ENCODE assay signal across 12 mouse cellular contexts in the genomic region with DNA sequence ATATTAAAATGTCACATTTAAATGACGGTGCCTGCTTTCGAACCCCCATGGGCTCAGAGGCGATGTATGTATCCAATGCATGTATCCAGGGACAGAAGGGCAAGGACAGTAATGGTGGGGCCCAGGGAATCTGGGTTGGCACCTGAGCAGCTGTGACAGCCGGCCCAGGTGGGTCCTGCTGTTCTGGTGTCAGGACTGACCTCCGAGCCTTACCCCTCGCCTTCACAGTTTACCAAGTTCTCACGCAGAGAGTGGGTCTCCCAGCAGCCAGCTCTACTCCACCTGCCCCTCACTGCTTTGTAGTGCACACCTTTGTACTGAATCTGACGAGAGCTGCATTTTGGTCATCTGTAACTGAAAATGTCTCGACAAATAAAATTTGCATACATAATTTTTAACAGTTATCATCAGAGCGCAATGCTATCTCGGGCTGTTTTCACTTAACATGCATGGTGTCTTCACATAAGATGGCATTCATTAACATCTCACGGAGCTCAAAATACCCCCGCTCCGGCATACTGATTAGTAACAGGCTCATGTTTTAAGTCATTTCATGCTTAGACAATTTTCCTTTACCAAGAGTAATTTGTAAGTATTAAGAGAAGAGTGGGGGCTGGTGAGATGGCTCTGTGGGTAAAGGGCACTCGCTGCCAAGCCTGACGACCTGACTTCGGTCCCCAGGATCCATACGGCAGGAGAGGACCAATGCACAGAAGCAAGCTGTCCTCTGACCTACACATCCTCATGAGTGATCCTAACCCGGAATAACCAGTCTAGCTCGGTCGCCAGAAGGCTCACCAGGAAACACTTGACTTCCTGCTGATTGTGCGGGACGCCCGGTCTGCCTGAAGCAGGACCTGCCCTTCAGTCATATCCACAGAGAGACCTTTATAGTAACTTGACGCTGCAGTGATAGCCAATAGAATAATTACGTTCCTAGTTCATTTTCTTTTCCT.
DNase-seq lines count a peak whose midpoint lies in the region; ATAC-seq and TF ChIP-seq lines count a peak whose summit lies in the region.
"Had no signal": no experiment of that assay in that cellular context is flagged by ENCODE, and none has a peak within 500 bp of the region (broad histone marks: within the 10 kb centered on the region; RNA-seq: fewer than 3 reads in every experiment).

No protein-coding gene starts in this region.

- 83% methylated on average over 26 of the region's 26 CpGs for WGBS in kidney, embryonic 15.5 days
- 86% methylated on average over 26 of the region's 26 CpGs for WGBS in kidney, embryonic 14.5 days
- WGBS in heart, embryonic 14.5 days: 63% methylated on average over 26 of the region's 26 CpGs

- H3K27me3 ChIP-seq in kidney, embryonic 15.5 days: no peaks in the 10 kb centered on the region
- no peaks in the 10 kb centered on the region for H3K27me3 ChIP-seq in kidney, embryonic 14.5 days (ENCODE audit: control insufficient read depth, insufficient read depth, low read length)
- H3K27me3 ChIP-seq in heart, embryonic 14.5 days (ENCODE audit: control insufficient read depth, insufficient read depth, low read length): no peaks in the 10 kb centered on the region

- H3K4me1 ChIP-seq in kidney, embryonic 15.5 days: peaks cover 8% of the 10 kb centered on the region; the same call in 1 of the 2 replicates
- no peaks in the 10 kb centered on the region for H3K4me1 ChIP-seq in kidney, embryonic 14.5 days (ENCODE audit: control insufficient read depth, insufficient read depth, low read length)
- H3K4me1 ChIP-seq in heart, embryonic 14.5 days (ENCODE audit: control insufficient read depth in 2 of 2, insufficient read depth in 2 of 2, low read length in 2 of 2): peaks cover 21 to 44% of the 10 kb centered on the region in 2 experiments

- no peak overlapping the region for H3K4me2 ChIP-seq in kidney, embryonic 15.5 days
- no peak overlapping the region for H3K4me2 ChIP-seq in kidney, embryonic 14.5 days (replicated peaks; ENCODE audit: low read depth, low read length)
- no peak overlapping the region for H3K4me2 ChIP-seq in heart, embryonic 14.5 days (ENCODE audit: low read length)

- no peaks in the 10 kb centered on the region for H3K9me3 ChIP-seq in kidney, embryonic 15.5 days (replicated peaks)
- H3K9me3 ChIP-seq in kidney, embryonic 14.5 days (ENCODE audit: control insufficient read depth, low read length): no peaks in the 10 kb centered on the region
- no peaks in the 10 kb centered on the region for H3K9me3 ChIP-seq in heart, embryonic 14.5 days (ENCODE audit: control insufficient read depth, low read length)

- no peak for TF ChIP-seq CTCF in brain, embryonic 14.5 days (IDR thresholded peaks at IDR 0.05; ENCODE audit: borderline replicate concordance, extremely low read depth, insufficient read depth, insufficient read length)

- no peak overlapping the region for H3K27ac ChIP-seq in kidney, embryonic 15.5 days
- H3K27ac ChIP-seq in kidney, embryonic 14.5 days (ENCODE audit: low read depth, low read length): no peak overlapping the region
- H3K27ac ChIP-seq in heart, embryonic 14.5 days (replicated peaks in 1 of 2; ENCODE audit: control insufficient read depth in 1 of 2, insufficient read depth in 1 of 2, low read depth in 2 of 2, low read length in 2 of 2): no peak overlapping the region
- H3K27ac ChIP-seq: heart, adult 2 months had no signal

- peaks cover 38% of the 10 kb centered on the region for H3K36me3 ChIP-seq in kidney, embryonic 15.5 days
- peaks cover 16% of the 10 kb centered on the region; the same call in 1 of the 2 replicates for H3K36me3 ChIP-seq in kidney, embryonic 14.5 days (ENCODE audit: control insufficient read depth, insufficient read depth, low read length)
- peaks cover 61% of the 10 kb centered on the region for H3K36me3 ChIP-seq in heart, embryonic 14.5 days (ENCODE audit: control insufficient read depth, insufficient read depth, low read length)

- H3K4me3 ChIP-seq in kidney, embryonic 15.5 days (replicated peaks): no peak overlapping the region
- H3K4me3 ChIP-seq in kidney, embryonic 14.5 days (ENCODE audit: low read length): no peak overlapping the region
- H3K4me3 ChIP-seq in heart, embryonic 14.5 days (ENCODE audit: control insufficient read depth in 1 of 2, insufficient read depth in 1 of 2, low read depth in 1 of 2, low read length in 2 of 2): no peak overlapping the region
- H3K4me3 ChIP-seq: heart, adult 2 months had no signal

- DNase-seq in brain, embryonic 14.5 days (ENCODE audit: low read depth): peak; percentile 59
- peak; percentile 21 for DNase-seq in lung, postnatal 25 days (ENCODE audit: low spot score)
- no peak for DNase-seq in embryo, embryonic 10 days (ENCODE audit: low spot score)
- no peak for DNase-seq in retina, postnatal 1 day
- DNase-seq in left cerebral cortex, postnatal 36 days (ENCODE audit: low spot score in 2 of 2): no peak
- DNase-seq: cerebellum, adult 11-12 months; right cerebral cortex, postnatal 14 days; thymus, adult 18-20 months had no signal

- 0 out of 2 replicates have a peak, but pooled peaks have one; percentile 15 for ATAC-seq in kidney, embryonic 15.5 days (replicated peaks; ENCODE audit: low FRiP score)
- no peak for ATAC-seq in kidney, embryonic 14.5 days (ENCODE audit: low FRiP score, low TSS enrichment)
- peak; percentile 44; the same call in 1 of the 2 replicates for ATAC-seq in heart, embryonic 14.5 days (ENCODE audit: insufficient number of reproducible peaks, insufficient read depth, low FRiP score, low read depth)

- intact Hi-C loops in left cerebral cortex, postnatal 36 days (cut with DNase I): no loop called here

- no peak for TF ChIP-seq POLR2A in brain, embryonic 14.5 days (IDR thresholded peaks at IDR 0.05; ENCODE audit: borderline replicate concordance, extremely low read depth, insufficient read depth, insufficient read length, poor library complexity, severe bottlenecking)

- no peak overlapping the region for H3K9ac ChIP-seq in kidney, embryonic 15.5 days
- no peak overlapping the region for H3K9ac ChIP-seq in kidney, embryonic 14.5 days (ENCODE audit: low read depth, low read length)
- H3K9ac ChIP-seq in heart, embryonic 14.5 days (ENCODE audit: low read length): no peak overlapping the region

Comparison
In these comparisons a context has a peak if more than half of its experiments do, and no peak if none do; other contexts are left out.
1. DNase-seq: peak in brain, embryonic 14.5 days (single experiment) and lung, postnatal 25 days (single experiment); none in embryo, embryonic 10 days (single experiment), retina, postnatal 1 day (single experiment) and left cerebral cortex, postnatal 36 days (0 of 2).